Mouse (Mus musculus) B cell, adult 2 months (primary cell): ENCODE measurements around the gene Rnaset2a.
A peak's percentile ranks its signal among the peaks of the same experiment; 100 is the strongest.
"Not testable (repeated sequence)": the region's sequence is repeated elsewhere in the genome, so short reads cannot be mapped to it uniquely, and the experiment has no call there.

ENCODE experiments used
- DNase-seq, 2 experiments: peaks; one replicate each; pipeline ENCODE4 v3.0.0; 2022

Rnaset2a gene

GRCm38 (mm10) chr17:8147439-8148316 lies at the start of gene Rnaset2a, which contains the start of gene Gm49673:
TSS of gene Rnaset2a (minus strand) at chr17:8148097.
TSS of gene Gm49673 (minus strand) at chr17:8147788.
- peak; percentile 66 to 71 for DNase-seq

GRCm38 (mm10) chr17:8197652-8198051 lies 49.8 kb upstream of the Rnaset2a start:
- DNase-seq = peak; percentile 45 to 57

- DNase-seq = peak; percentile 65 to 67
Measured at GRCm38 (mm10) chr17:8195685-8196376, 47.9 kb upstream of the Rnaset2a start.

- no peak for DNase-seq
Measured at GRCm38 (mm10) chr17:8193678-8194077, 45.8 kb upstream of the Rnaset2a start.

- no peak for DNase-seq
Measured at GRCm38 (mm10) chr17:8184217-8184616, 36.3 kb upstream of the Rnaset2a start.

GRCm38 (mm10) chr17:8183815-8184214 lies 35.9 kb upstream of the Rnaset2a start:
- DNase-seq = no peak

GRCm38 (mm10) chr17:8177090-8177489 lies 29.2 kb upstream of the Rnaset2a start:
- no peak for DNase-seq

- peak; percentile 17 to 23 for DNase-seq
Measured at GRCm38 (mm10) chr17:8171081-8171480, 23.2 kb upstream of the Rnaset2a start.

GRCm38 (mm10) chr17:8170331-8170730 lies 22.4 kb upstream of the Rnaset2a start:
- peak; percentile 63 to 64 for DNase-seq

- not testable (repeated sequence) for DNase-seq
Measured at GRCm38 (mm10) chr17:8167436-8167835, 19.5 kb upstream of the Rnaset2a start.

- not testable (repeated sequence) for DNase-seq
Measured at GRCm38 (mm10) chr17:8166454-8166853, 18.6 kb upstream of the Rnaset2a start.

GRCm38 (mm10) chr17:8165977-8166376 lies 18.1 kb upstream of the Rnaset2a start:
- peak in 1 of 2 experiments; percentile 17 for DNase-seq

GRCm38 (mm10) chr17:8165608-8165945 lies 17.7 kb upstream of the Rnaset2a start:
- peak; percentile 54 to 62 for DNase-seq

GRCm38 (mm10) chr17:8164701-8165607 lies 17.1 kb upstream of the Rnaset2a start, which contains the start of gene Fgfr1op:
TSS of gene Fgfr1op (plus strand) at chr17:8165501.
- DNase-seq = peak; percentile 77 to 85

- peak; percentile 58 to 67 for DNase-seq
Measured at GRCm38 (mm10) chr17:8160969-8161368, 13.1 kb upstream of the Rnaset2a start.

- DNase-seq = peak; percentile 25 to 30
Measured at GRCm38 (mm10) chr17:8158627-8159026, 10.7 kb upstream of the Rnaset2a start.

- not testable (repeated sequence) for DNase-seq
Measured at GRCm38 (mm10) chr17:8155982-8156381, 8.1 kb upstream of the Rnaset2a start.

- DNase-seq = not testable (repeated sequence)
Measured at GRCm38 (mm10) chr17:8155010-8155409, 7.1 kb upstream of the Rnaset2a start.

- DNase-seq = peak in 1 of 2 experiments; percentile 22
Measured at GRCm38 (mm10) chr17:8146931-8147330, 966 bp downstream of the Rnaset2a start.

GRCm38 (mm10) chr17:8143802-8144673 lies 3.9 kb downstream of the Rnaset2a start:
- DNase-seq = peak; percentile 22 to 26

- not testable (repeated sequence) for DNase-seq
Measured at GRCm38 (mm10) chr17:8140210-8140609, 7.7 kb downstream of the Rnaset2a start.
